Mouse (Mus musculus) R1 (cell line): ENCODE results near the gene Nr6a1.

ENCODE experiments used
- DNase-seq: peaks from one replicate; pipeline ENCODE4 v3.0.0-alpha.2; 2018; ENCODE audit warnings: low read depth, low spot score

Nr6a1 gene

GRCm38 (mm10) chr2:38782731-38783130 lies 144.8 kb downstream of the Nr6a1 start:
- DNase-seq = no peak

- peak; percentile 42 for DNase-seq
Measured at GRCm38 (mm10) chr2:38781945-38782720, 145.4 kb downstream of the Nr6a1 start.

GRCm38 (mm10) chr2:38779939-38780338 lies 147.5 kb downstream of the Nr6a1 start:
- no peak for DNase-seq

- DNase-seq = no peak
Measured at GRCm38 (mm10) chr2:38777326-38777725, 150.2 kb downstream of the Nr6a1 start.

GRCm38 (mm10) chr2:38774936-38775335 lies 152.6 kb downstream of the Nr6a1 start:
- DNase-seq = no peak

- no peak for DNase-seq
Measured at GRCm38 (mm10) chr2:38771478-38771797, 156.1 kb downstream of the Nr6a1 start.

GRCm38 (mm10) chr2:38770772-38771477 lies 156.6 kb downstream of the Nr6a1 start:
- no peak for DNase-seq

- DNase-seq = no peak
Measured at GRCm38 (mm10) chr2:38767177-38767931, 160.1 kb downstream of the Nr6a1 start.

GRCm38 (mm10) chr2:38739847-38740246 lies 187.6 kb downstream of the Nr6a1 start:
- DNase-seq = no peak

GRCm38 (mm10) chr2:38739410-38739809 lies 188.1 kb downstream of the Nr6a1 start:
- peak; percentile 77 for DNase-seq

- no peak for DNase-seq
Measured at GRCm38 (mm10) chr2:38738601-38739301, 188.7 kb downstream of the Nr6a1 start.

GRCm38 (mm10) chr2:38735740-38736139 lies 191.7 kb downstream of the Nr6a1 start:
- DNase-seq = no peak

GRCm38 (mm10) chr2:38734721-38735120 lies 192.8 kb downstream of the Nr6a1 start:
- DNase-seq = no peak

GRCm38 (mm10) chr2:38730331-38730827 lies 197.1 kb downstream of the Nr6a1 start:
- no peak for DNase-seq

- no peak for DNase-seq
Measured at GRCm38 (mm10) chr2:38725427-38725826, 202.1 kb downstream of the Nr6a1 start.

- DNase-seq = no peak
Measured at GRCm38 (mm10) chr2:38723378-38723777, 204.1 kb downstream of the Nr6a1 start.

- DNase-seq = peak; percentile 65
Measured at GRCm38 (mm10) chr2:38722076-38722475, 205.4 kb downstream of the Nr6a1 start.

- no peak for DNase-seq
Measured at GRCm38 (mm10) chr2:38720661-38721060, 206.8 kb downstream of the Nr6a1 start.

- DNase-seq = no peak
Measured at GRCm38 (mm10) chr2:38719354-38719753, 208.1 kb downstream of the Nr6a1 start.

- no peak for DNase-seq
Measured at GRCm38 (mm10) chr2:38718676-38719075, 208.8 kb downstream of the Nr6a1 start.

- no peak for DNase-seq
Measured at GRCm38 (mm10) chr2:38717436-38717835, 210.1 kb downstream of the Nr6a1 start.

- no peak for DNase-seq
Measured at GRCm38 (mm10) chr2:38714324-38714723, 213.2 kb downstream of the Nr6a1 start, which contains the start of gene Nr5a1. Nr5a1 (minus strand) TSS chr2:38714542.
